Mouse (Mus musculus): ENCODE results near the gene Col8a1. TPM values are rescaled to one million over a fixed set of nuclear protein-coding genes. Genes with fewer than 3 reads are reported as not detected.

Col8a1 gene
- 1 to 10 TPM; 3.6 to 4.6 TPM for total RNA-seq (2021)

DNA sequence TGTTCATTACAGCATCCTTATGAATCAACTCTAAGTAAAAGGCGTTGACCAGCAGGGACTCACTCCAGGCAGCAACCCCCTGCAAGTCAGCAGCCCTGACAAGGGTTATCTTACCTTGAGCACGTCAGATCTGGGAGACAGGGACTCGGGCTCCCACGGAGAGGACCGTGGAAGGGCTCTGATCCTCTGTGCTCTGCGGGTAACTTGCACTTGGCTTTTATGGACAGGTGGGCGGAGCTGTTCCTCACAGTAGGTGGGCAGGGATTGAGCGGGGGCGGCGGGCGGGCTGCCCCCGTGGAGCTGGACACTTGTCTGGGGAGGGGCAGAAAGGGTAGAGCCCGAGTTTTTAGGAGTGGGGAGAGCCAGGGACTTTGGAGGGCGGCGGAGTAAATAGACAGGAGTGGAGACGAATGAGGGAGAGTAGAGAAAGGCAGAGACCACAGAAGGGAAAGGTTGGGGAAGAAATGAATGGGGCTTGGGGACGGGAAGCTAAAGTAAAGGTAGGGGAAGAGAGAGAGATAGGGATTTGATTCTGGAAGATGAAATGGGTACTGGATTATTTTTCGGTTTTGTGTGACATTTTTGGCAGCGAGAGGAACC, at the start of gene Col8a1:
Col8a1 (minus strand) TSS at position 212 of the 600 bp plus-strand sequence.
- peak; percentile 14 for DNase-seq

DNA sequence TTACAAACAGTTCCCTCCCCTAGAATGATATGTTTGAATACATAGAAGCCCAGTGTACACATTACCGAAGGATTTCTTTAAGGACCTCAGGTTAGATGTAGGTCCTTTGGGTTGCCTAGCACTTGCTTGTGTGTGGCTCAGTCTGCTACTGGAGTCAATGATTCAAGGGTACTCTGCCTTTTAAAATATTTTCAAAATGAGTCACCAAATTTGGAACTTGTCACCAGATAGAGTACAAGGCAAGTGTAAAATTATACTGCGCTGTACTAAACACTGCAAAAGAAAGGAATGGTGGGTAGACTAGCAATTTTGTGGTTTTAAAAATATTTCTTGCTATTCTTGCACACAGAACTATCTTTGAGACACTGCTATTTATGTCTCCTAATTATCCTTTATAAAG, 47.3 kb upstream of the Col8a1 start:
- no peak for DNase-seq

DNA sequence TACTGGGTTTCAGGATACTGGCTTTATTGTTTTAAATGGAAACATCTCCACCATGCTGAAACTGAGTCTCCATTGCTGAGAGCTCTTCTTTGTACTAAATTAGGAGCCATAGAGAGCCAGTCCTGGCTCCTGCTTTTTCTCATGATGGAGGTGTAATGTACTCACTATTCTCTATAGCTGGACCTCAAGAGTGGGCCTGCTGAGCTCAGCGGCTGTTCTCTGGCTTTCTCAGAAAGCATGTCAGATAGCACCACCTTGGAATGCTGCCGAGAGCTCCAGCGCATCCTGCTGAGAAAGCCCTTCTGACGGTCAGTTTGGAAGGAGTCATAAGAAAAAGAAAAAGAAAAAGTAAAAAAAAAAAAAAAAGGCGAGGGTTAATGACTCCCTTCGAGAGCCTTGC, 41.8 kb upstream of the Col8a1 start:
- peak; percentile 39 for DNase-seq

DNA sequence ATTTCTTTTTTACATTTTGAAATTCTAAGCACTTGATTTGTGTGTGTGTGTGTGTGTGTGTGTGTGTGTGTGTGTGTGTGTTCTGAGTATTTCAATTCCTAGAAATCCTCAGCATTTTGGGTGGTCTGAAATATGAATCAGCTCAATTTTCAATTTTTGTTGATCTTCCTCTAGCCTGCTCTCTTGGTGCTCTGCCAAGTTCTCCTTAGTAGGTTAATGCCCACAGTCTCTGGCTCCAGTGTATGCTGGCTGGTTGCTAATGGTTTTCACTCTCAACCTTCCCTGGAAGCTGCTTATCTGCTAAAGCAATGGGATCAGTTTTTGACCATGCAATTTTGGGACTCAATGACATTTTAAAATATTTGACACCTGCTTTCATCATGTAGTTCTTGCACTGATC, 24.5 kb upstream of the Col8a1 start:
- no peak for DNase-seq

DNA sequence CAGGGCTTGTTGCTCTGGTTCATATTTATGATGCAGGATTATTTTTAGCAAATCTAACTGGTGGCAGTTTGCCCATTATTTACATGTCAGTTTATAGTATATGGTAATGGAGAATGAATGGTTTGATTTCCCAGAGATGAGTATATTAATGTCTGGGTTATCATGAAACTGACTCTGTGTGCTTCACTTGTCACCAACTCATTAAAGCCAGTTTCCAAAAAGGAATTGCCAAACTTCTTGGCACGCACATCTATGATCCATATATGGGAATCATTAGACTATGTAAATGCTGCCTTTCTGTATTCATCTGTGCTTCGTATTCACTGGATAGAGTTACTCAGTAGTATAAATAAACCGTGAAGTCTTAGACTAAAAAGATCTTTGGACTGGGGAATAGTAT, 11.1 kb upstream of the Col8a1 start:
- no peak for DNase-seq

DNA sequence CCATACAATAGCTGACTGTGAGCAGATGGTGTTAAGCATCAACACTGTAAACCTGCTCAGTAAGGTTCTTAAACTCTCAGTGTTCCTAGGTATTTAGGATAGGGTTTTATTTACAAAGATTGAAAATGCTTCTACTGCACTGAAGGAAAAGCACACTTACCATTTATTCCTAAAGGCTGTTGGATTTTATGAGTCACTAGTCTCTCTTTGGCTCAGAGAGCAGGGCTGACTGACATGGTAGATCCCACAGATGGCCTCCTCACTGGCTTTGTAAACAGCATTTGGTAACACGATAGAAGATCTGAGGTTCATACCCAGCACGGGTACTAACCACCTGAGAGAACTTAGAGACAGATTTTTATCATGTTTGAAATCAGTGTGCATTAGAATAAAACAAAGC, 5.3 kb upstream of the Col8a1 start:
- no peak for DNase-seq

DNA sequence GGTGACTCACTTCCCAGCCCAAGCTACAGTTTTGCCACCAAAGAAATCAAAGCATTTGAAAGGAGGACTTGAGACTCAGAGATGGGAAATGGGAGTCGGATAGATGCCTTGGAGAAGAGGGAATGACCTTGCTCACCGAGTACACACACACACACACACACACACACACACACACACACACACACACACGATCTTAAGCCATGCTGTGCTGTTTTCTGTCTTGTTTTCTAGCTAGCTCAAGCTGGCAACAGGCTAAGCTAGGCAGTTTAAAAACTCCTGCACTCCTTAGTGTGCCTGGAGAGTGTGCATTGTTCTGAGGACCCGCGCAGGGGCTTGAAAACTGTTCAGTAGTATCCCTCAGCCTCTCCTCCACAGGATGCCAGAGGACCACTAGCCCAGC, 1.2 kb upstream of the Col8a1 start:
- DNase-seq = no peak

DNA sequence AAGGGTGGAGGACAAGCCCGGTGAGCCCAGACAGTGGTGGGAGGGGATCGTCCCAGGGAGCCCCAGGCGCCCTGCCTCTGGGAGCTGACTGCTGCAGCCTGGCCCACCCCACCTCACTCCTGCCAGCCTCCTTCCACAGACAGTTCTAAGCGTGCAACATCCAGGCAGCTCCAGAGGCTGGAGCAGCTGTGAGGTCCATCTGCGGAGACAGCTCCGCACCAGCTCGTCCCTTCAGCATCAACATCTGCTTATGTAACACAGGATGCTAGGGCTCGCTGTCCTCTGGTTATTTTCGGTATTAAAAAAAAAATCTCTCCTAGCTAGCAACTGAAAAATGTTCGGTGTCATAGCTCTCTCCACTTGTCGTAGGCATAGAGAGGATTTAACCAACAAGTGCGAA, 704 bp upstream of the Col8a1 start:
- peak; percentile 20 for DNase-seq

DNA sequence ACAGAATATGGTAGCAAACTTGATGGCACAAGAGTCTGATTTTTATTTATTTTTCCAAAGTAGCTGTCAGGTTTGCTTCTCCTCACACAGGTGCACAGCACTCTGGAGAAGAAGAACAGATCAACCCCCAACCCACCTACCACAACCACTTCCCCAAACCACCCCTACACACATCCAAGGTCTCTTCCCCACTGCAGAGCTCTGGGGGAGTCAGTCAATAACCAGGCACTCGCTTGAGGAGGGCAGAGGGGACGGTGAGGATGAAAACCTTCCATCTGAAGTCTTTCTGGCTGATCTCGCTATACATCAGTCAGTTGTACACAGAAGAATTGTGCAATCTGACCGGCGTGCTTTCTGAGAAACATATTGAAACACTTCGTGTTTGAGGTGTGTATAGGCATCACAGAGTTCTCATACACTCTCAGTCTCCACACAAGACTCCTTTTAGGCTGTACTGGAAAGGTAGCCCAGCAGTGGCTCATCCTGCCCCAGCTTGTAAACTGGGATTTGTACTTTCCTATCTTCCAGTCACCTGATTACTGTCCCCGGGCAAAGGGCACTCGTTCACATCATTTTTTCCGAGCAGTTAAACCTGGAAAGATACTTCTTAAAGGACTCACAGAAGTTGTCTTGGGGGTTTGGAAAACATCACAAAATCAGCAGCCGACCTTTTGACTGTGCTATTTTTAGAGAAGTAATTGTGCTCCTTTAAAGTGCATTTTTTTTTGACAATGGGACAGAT, 827 bp downstream of the Col8a1 start:
- DNase-seq = no peak

DNA sequence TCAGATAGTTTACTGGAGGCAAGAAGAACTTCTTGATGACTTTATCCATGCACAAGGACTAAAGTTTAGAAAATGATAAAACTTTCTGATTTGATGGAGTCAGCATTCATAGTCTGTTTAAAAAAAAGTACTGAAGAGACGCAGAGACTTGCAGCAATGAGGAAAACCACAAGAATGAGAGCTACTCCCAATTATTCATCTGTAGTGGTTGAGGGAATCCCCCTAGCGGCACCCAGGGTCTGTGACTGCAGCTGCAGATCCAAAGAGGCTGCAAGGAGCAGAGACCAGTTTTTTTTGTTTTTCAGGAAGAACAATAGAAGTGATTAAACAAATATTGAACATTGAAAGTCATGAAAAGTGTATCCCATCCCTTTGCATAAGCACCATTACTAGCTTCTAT, 4.0 kb downstream of the Col8a1 start:
- DNase-seq = no peak

DNA sequence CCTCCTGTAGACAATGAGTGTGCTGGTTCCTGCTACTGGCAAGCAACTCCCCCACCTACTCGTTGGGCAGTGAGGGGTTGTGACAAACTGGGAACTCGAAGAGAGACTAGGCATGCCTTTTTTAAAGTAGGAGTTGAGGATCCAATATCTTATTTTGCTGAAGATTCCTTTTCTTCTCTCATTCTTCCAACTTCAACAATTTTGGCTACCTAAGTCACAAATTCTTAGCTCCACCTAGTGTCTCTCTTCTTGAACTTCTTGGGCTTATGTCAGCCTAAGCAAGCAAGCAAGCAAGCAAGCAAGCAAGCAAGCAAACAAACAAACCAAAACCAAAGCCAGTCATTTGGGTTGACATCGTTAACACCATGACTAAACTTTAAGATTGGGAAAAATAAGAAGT, 6.4 kb downstream of the Col8a1 start:
- no peak for DNase-seq

DNA sequence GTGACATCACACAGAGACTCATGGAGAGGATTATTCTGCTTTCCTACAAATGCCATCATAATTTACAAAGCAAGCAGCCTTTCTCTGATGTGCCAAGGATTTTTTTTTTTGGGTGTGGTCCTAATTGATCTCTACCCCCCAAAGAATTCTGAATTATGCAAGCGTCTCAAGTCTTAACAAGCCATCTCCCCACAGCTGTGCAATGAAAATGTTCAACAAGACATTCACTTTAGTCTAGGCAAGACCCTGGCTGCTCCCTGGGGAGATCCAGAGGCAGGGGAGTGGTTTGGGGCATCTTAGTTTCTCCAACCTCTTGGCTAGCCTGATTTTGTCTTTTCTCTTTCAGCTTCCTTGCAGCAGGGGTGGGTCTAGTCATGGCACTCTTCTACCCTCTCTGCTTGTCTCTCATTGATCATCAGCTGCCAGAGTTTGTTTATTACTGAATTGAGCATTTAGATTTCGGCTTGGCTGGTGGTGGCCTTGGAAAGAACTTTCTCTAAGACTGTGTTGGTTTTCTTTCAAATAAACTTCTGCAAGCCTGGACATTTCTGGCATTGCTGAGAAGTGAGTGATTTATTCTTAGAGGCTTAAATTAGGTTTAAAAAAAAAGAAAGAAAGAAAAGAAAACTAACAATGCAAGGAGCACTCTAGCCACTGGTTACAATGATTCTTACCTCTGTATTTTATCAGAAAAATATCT, 7.0 kb downstream of the Col8a1 start:
- no peak for DNase-seq

DNA sequence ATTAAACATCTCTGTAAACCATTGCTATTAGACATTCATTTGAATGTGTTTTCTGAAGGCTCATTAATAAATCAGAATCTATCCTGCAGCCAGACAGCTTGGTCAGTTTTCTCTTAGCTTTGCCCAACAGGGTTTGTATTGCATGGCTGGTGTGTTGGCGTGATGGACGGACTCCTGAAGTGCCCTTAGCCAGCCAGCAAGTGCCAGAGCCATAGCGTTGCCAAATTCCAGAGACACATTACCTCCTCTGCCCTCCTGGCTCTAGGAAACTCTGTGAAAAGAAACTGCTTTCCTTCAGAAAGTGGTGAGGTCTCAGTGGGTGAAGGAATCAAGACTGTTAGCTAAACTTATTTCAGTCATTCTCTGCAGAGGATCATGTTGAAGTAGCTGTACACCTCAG, 14.4 kb downstream of the Col8a1 start:
- DNase-seq = no peak

DNA sequence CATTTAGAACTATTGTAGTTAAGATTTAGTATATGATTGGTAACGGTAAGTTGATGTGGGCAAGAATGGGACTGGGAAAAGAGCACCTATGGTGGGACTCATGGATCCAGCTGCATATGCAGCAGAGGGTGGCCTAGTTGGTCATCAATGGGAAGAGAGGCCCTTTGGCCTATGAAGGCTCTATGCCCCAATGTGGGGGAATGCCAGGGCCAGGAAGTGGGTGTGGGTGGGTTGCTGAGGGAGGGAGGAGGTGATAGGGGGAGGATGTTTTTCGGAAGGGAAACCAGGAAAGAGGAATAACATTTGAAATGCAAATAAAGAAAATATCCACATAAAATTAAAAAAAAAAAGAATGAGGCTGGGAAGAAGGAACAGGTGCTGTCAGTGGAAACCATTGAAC, 19.6 kb downstream of the Col8a1 start:
- no peak for DNase-seq

DNA sequence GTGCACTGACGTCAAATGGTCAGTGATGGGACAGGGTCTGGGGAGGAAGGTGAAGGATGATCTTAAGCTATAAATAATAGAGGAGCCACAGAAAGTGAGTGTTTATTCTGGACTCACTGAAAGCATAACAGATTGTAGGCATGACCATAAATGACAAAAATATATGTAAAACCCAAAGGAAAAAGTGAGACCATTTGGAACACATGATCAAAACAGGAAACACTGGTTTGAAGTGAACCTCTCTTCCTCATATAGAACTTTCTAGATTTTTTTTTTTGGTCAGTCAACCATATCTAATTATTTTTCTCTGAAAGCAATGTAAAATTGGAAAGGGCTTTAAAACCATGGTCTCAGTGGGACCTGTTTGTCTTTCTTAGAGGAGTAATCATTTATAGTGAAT, 21.0 kb downstream of the Col8a1 start:
- DNase-seq = no peak

DNA sequence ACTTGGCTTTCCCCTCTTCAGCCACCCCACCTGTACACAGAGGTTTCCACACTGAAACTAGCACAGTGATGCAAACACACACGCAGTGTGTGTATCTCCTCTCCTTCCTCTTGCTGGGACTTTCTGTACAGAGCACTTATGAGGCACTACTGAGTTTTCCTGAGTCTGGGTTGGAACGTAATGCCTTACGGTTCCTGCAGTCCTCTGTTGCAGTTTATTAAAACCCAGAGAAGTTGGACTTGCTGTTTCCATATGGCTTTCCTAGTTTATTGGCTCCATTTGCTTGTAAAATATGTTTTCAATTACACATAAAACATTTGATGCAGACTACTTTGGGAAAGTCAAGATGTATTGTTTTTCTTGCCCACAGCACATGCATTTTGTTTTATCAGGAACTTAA, 21.4 kb downstream of the Col8a1 start:
- no peak for DNase-seq

DNA sequence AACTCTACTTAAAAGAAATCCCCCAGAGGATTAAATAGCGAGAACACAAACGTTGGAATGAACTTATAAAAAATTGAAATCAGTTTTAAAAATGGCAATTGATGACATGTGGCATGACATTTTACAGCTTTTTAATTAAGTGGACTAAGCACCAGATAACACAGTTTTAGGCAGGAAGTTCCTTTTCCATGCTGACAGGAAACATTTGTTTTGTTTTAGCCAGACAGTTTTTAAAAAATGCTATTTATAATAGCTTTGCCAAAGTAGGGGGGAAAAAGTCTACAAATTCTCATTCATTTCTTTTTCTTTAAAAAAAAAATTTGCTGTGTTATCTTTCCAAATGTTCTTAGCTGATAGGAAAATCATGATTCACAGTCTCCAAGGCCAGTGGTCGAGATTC, 29.6 kb downstream of the Col8a1 start:
- DNase-seq = no peak

DNA sequence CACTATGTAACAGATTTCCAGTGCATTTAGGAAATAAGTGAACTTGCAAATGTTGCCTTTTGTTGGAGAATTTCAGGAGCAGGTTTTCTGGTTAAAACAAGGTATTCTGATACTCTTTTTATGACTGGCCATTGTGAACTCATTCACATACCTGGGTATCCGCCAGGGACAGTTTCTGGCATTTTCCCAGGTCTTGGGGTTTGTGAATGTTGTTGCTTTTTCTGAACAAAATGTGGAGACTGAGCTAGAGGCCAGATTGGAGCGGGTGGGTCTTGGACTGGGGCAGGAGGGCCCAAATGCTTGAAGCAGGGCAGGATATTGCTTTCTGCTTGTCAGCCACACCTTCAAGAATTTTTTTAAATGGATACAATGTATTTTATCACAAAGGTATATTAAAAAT, 35.6 kb downstream of the Col8a1 start:
- DNase-seq = no peak

DNA sequence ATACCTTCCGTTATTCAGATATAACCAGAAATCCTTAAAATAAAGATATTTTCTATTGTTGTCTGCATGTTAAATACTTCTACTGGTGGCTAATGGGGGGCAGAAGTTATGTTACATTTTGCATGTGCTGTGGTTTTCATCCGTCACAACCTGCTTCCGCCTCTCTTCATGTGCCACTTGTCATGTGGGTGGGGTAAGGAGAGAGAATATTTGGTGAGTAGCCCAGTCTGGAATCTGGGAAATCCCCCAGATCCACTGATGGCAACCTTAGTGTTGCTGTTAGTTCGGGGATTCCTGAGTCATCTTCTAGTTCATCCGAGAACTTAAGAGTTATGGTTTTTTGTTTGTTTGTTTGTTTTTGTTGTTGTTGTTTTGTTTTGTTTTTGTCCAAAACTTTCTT, 55.8 kb downstream of the Col8a1 start:
- DNase-seq = no peak

DNA sequence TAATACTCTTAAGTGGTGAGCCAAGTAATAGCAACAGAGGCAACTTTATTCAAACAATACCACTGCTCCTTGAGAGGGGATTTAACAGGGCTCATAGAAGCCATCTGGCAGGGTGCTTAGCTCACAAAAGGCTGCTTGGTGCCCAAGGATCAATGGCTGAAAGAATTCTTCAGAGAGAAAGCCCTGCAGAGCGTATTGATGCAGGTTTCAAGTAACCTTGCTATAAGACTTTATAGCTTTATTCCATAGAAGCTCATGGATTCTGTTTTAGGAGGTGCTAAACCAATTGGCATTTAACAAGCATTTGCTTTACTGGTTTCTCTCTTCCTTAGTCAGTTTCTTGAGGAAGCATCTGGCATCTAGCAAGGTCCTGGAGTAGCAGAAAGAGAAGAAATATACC, 59.8 kb downstream of the Col8a1 start:
- no peak for DNase-seq

DNA sequence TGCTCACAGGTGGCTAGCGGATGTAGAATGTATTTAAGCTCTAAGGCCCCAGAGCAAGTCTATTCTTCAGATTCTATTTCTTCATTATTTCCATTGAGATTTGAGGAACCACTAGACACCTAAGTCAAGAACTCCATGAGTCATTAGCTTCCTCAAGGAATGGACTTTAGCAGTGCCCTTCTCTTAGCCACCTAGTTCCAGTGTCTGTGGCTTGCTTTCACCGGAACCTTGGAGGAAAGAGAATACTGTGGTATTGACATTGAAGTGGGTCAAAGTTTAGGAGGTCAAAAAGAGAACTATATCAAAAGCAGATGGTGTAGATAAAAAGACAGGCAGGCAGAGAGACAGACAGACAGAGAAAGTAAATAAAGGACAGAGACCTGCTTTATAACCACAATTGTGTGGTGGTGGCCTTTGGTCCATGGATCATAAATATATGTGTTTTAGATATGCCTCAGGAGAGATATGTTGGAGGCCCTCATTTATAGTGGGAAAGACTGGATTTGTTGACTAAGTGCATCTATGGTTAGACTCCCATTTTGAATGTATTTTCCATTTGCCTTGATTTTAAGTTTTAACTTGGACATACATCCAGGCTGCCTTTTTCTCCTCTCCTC, 60.5 kb downstream of the Col8a1 start:
- DNase-seq = no peak

DNA sequence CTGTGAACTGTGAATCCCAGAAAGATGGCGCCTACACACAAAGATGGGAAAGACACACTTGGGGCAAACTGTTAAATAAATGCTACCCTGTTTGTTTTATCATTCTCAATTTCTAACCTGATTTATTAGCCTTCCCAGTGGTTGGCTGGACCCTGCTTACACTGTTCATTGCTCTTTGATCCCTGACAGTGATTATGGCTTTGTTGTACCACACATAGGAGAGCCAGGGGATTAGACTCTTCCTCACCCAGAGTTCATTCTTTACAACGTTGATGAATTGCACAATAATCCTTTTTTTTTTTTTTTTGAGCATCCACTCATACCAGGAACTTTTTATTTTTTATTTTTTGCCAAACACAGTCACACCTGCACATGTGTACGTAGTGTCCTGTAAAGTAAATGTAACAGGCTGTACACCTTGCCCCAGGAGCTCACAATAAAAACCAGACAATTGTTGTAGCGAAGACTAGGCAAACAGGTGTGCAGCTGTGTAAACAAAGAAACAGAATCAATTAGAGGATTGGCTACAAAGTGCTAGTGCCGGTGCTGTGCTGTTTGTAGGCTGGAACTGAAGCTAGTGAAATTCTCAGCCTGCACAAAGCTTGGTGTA, 68.6 kb downstream of the Col8a1 start:
- no peak for DNase-seq

DNA sequence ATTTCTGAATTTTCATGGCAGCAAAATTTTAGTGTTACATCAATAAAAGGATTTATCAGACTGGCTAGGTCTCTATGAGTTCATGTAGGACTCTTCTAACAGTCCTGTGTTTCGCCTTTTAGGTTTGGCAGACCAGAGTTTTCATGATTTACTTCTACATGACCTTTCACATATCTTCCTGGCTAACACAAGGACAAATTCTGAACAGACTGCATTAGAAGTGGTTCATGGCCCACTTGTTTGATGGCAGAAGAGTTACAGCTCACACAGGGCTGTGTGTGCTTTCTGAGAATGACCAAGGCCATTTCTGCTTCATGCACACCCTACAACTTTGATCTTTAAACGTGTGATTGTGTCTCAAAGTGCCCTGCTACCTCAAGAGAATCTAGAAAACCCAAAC, 82.3 kb downstream of the Col8a1 start:
- no peak for DNase-seq

Measured in heart, postnatal 4 days (tissue).